Mouse (Mus musculus) left cerebral cortex, postnatal 10 days (tissue): ENCODE data around the gene Gne. TPM values are rescaled to one million over a fixed set of nuclear protein-coding genes. Genes with fewer than 3 reads are reported as not detected.
A peak's percentile ranks its signal among the peaks of the same experiment; 100 is the strongest.

Experiments
- DNase-seq, 2 experiments: peaks; one replicate each; pipeline ENCODE4 v3.0.0; 2021 to 2022; ENCODE audit warnings: low spot score in 2 of 2, mixed read lengths in 1 of 2; ENCODE audit errors: extremely low spot score in 1 of 2
- intact Hi-C: fragments of 180-260 bp; cut with DNase I; formaldehyde crosslinking; loops from one replicate; pipeline ENCODE4 v1.15.1; 2025
- total RNA-seq, 2 experiments: library from RNA; stranded (reverse); gene quantifications; 2 replicates each; pipeline ENCODE4 v1.2.3; 2021

Gne gene
- total RNA-seq: 10 to 100 TPM; 43.4 to 50.7 TPM

- intact Hi-C loops: no loop called here
- DNase-seq: no peak
These were observed at the start of gene Gne for GRCm38 (mm10) chr4:44083945-44084344. Gene Gne, minus strand, starts transcription at chr4:44084177.

- no peak for DNase-seq
- intact Hi-C loops: no loop called here
These were observed 42.8 kb upstream of the Gne start for GRCm38 (mm10) chr4:44126805-44127204.

GRCm38 (mm10) chr4:44119410-44120201 is 35.6 kb upstream of the Gne start:
- intact Hi-C loops: loop anchor here (5.0 kb wide), 1 partner anchor 52 kb away; no protein-coding TSS in a partner anchor
- DNase-seq: no peak

GRCm38 (mm10) chr4:44115046-44115445 is 31.1 kb upstream of the Gne start:
- no peak for DNase-seq
- intact Hi-C loops: no loop called here

GRCm38 (mm10) chr4:44113393-44114138 is 29.6 kb upstream of the Gne start:
- DNase-seq: peak in 1 of 2 experiments; percentile 28
- intact Hi-C loops: loop anchor here (5.0 kb wide), 1 partner anchor 41 kb away; no protein-coding TSS in a partner anchor

GRCm38 (mm10) chr4:44112741-44113140 is 28.8 kb upstream of the Gne start:
- intact Hi-C loops: loop anchor here (5.0 kb wide), 1 partner anchor 40 kb away; no protein-coding TSS in a partner anchor
- no peak for DNase-seq

- DNase-seq: no peak
- intact Hi-C loops: loop anchor here (5.0 kb wide), 1 partner anchor 38 kb away; no protein-coding TSS in a partner anchor
These were observed 26.8 kb upstream of the Gne start for GRCm38 (mm10) chr4:44110771-44111170.

- intact Hi-C loops: no loop called here
- DNase-seq: no peak
These were observed 24.3 kb upstream of the Gne start for GRCm38 (mm10) chr4:44108297-44108696.

- intact Hi-C loops: no loop called here
- DNase-seq: no peak
These were observed 23.4 kb upstream of the Gne start for GRCm38 (mm10) chr4:44107339-44107738.

GRCm38 (mm10) chr4:44106297-44106821 is 22.4 kb upstream of the Gne start:
- DNase-seq: no peak
- intact Hi-C loops: no loop called here

GRCm38 (mm10) chr4:44104195-44104917 is 20.4 kb upstream of the Gne start:
- intact Hi-C loops: no loop called here
- peak in 1 of 2 experiments; percentile 34 for DNase-seq

- no peak for DNase-seq
- intact Hi-C loops: no loop called here
These were observed 19.6 kb upstream of the Gne start for GRCm38 (mm10) chr4:44103620-44104019.

GRCm38 (mm10) chr4:44097576-44098335 is 13.8 kb upstream of the Gne start:
- DNase-seq: no peak
- intact Hi-C loops: no loop called here

- no peak for DNase-seq
- intact Hi-C loops: no loop called here
These were observed 10.5 kb upstream of the Gne start for GRCm38 (mm10) chr4:44094475-44094874.

GRCm38 (mm10) chr4:44092359-44092758 is 8.4 kb upstream of the Gne start:
- intact Hi-C loops: no loop called here
- no peak for DNase-seq

GRCm38 (mm10) chr4:44085566-44085965 is 1.6 kb upstream of the Gne start:
- intact Hi-C loops: no loop called here
- DNase-seq: no peak

- intact Hi-C loops: no loop called here
- DNase-seq: no peak
These were observed 787 bp upstream of the Gne start for GRCm38 (mm10) chr4:44084602-44085325.
